Mouse (Mus musculus) stomach, embryonic 15.5 days (tissue): ENCODE measurements around the gene Cers6. TPM values are rescaled to one million over a fixed set of nuclear protein-coding genes. Genes with fewer than 3 reads are reported as not detected.

Source experiments
- ATAC-seq: fragments of 200-750 bp; cut with Nextera tagmentation; 2 replicates; pipeline ENCODE4 v1.8.0; 2017; ENCODE audit warnings: low read depth, moderate number of reproducible peaks, moderate TSS enrichment; ENCODE audit not compliant: insufficient read depth, low FRiP score
- H3K27ac ChIP-seq: fragments of 300-500 bp; sonication (generic); 2 replicates; pipeline ENCODE4 v1.5.1; 2015; ENCODE audit warnings: mild to moderate bottlenecking, inconsistent platforms
- H3K27me3 ChIP-seq: fragments of 300-500 bp; sonication (generic); replicated peaks from 2 replicates; pipeline ENCODE4 v1.6.1; 2015; ENCODE audit warnings: inconsistent platforms
- H3K36me3 ChIP-seq: fragments of 300-500 bp; sonication (generic); 2 replicates; pipeline ENCODE4 v1.6.1; 2015; ENCODE audit warnings: inconsistent platforms
- H3K4me1 ChIP-seq: fragments of 300-500 bp; sonication (generic); 2 replicates; pipeline ENCODE4 v1.6.1; 2015; ENCODE audit warnings: inconsistent platforms
- H3K4me2 ChIP-seq: fragments of 300-500 bp; sonication (generic); 2 replicates; pipeline ENCODE4 v1.6.1; 2015; ENCODE audit warnings: mild to moderate bottlenecking, inconsistent platforms
- H3K4me3 ChIP-seq: fragments of 300-500 bp; sonication (generic); replicated peaks from 2 replicates; pipeline ENCODE4 v1.5.1; 2015; ENCODE audit warnings: inconsistent platforms
- H3K9ac ChIP-seq: fragments of 300-500 bp; sonication (generic); 2 replicates; pipeline ENCODE4 v1.6.1; 2015; ENCODE audit warnings: inconsistent platforms
- H3K9me3 ChIP-seq: fragments of 300-500 bp; sonication (generic); 2 replicates; pipeline ENCODE4 v1.6.1; 2016; ENCODE audit warnings: inconsistent platforms
- WGBS: fragments of 180-500 bp; shearing (Covaris S2); methylation state at CpG from one replicate; pipeline ENCODE4 v1.1.7; 2015; 5-methylcytosine and 5-hydroxymethylcytosine counted together
- polyA plus RNA-seq: library from polyadenylated mRNA; unstranded; fragments of >200 nt; fragmentation: Nextera tagmentation; extraction: Ambion mirVana; gene quantifications from 2 replicates; pipeline ENCODE4 v1.2.1, GENCODE M21; 2015

Cers6 gene
- polyA plus RNA-seq, 1 experiment from 2014 or later, result 25.7 TPM

DNA sequence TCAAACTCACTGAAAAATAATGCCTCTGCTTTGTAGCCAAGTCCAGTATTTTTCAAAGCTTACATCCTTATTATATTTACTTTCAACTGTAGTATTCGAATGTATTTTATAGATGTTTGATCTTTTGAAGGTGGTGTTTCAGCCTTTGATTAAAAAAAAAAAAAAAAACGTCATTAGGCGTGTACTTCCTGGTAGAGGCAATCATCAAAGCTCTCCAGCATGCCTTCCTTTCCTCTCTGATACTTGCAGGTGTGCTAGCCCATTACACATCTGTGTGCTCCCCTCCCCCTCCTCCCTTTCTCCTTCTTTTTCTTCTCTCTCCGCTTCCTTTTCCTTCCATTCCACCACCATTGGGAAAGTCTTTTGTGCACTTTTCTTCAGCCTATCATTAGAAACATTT, 71.0 kb downstream of the Cers6 start:
- Histone ChIP-seq H3K27ac (peak overlapping the region; percentile 48; the same call in 1 of the 2 replicates), H3K4me2 (no peak overlapping the region), H3K4me3 (no peak overlapping the region), H3K9me3 (no peaks in the 10 kb centered on the region), H3K9ac (no peak overlapping the region), H3K36me3 (no peaks in the 10 kb centered on the region), H3K4me1 (peaks cover 6% of the 10 kb centered on the region; the same call in 1 of the 2 replicates), H3K27me3 (no peaks in the 10 kb centered on the region)
- ATAC-seq, result no peak
- WGBS, result 37% methylated on average over 4 of the region's 4 CpGs

DNA sequence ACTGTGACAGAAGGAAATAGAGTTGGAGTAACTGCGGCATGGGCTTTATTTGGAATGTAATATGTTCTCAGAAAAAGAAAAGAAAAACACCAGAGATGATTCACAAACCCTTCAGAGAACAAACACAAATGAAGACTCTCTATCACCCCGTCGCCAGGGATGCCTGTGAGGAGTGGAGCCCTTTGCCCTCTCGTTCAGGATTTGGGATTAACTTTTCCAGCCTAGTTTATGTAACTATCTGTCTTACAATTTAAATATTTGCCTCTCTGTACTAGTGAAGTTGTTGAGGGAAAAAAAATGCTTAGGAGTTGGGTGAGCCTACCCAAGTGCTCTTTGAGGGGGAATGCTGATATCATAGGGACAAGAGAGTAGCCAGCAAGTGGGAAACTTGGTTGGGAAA, 71.4 kb downstream of the Cers6 start:
- peak overlapping the region; percentile 48; the same call in 1 of the 2 replicates for H3K27ac ChIP-seq
- H3K36me3 ChIP-seq, result no peaks in the 10 kb centered on the region
- H3K4me3 ChIP-seq, result no peak overlapping the region
- 42% methylated on average over 4 of the region's 4 CpGs for WGBS
- H3K27me3 ChIP-seq, result no peaks in the 10 kb centered on the region
- H3K9me3 ChIP-seq, result no peaks in the 10 kb centered on the region
- H3K4me1 ChIP-seq, result peaks cover 6% of the 10 kb centered on the region; the same call in 1 of the 2 replicates
- no peak overlapping the region for H3K4me2 ChIP-seq
- H3K9ac ChIP-seq, result no peak overlapping the region
- no peak for ATAC-seq

DNA sequence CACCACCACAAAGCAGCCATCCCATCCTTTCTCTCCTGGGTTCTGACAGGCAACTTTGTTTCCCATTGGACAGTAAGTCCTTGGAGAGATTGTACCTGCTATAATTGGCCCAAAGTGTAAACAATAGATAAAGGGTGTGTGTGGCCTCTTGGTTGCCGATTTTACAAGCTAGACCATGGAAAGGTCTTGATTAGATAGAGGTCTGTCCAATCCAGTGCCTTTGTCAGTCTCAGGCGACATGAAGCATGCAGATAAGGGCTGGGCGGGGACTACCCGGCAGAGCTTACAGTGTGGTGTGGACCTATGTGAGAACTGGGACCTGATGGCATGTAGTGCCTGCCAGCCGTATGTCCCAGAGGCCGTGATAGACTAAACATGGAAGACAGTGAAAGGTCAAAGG, 73.4 kb downstream of the Cers6 start:
- 49% methylated on average over 6 of the region's 6 CpGs for WGBS
- Histone ChIP-seq H3K4me2 (no peak overlapping the region), H3K4me3 (no peak overlapping the region), H3K9me3 (no peaks in the 10 kb centered on the region), H3K36me3 (no peaks in the 10 kb centered on the region), H3K27me3 (no peaks in the 10 kb centered on the region), H3K9ac (no peak overlapping the region), H3K4me1 (peaks cover 6% of the 10 kb centered on the region; the same call in 1 of the 2 replicates), H3K27ac (no peak overlapping the region)
- ATAC-seq, result peak; percentile 91

DNA sequence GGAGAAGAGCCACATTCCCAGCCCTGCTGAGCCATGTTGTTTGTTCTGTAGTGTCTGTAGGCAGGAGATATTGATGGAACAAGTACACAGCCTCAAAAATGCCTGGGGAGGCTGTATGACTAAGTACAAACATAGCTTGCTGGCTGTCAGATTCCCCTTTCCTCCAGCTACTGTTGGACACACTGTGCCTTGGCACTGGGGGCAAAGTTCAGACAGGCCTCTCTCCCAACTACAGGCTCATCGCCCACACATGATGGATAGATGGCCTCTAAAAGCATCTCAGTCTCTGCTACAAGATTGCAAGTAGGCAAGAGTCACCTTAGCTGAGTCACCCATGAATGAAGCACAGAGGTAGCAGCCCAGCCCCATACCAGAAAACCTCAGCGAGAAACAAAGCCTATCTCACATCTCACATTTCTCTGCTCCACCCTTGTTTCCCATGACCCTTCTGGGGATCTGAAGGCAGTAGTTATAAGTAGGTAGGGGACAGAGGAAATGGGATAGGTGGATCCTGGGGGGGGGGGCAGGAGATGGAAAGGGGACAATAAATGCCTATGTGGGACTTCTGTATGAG, 74.6 kb downstream of the Cers6 start:
- no peak; the same call in 1 of the 2 replicates for ATAC-seq
- Histone ChIP-seq H3K9me3 (no peaks in the 10 kb centered on the region), H3K4me1 (peaks cover 6% of the 10 kb centered on the region; the same call in 1 of the 2 replicates), H3K4me3 (no peak overlapping the region), H3K36me3 (no peaks in the 10 kb centered on the region), H3K27me3 (no peaks in the 10 kb centered on the region), H3K9ac (no peak overlapping the region), H3K4me2 (no peak overlapping the region), H3K27ac (peak overlapping the region; percentile 40; the same call in 1 of the 2 replicates)
- WGBS, result 62% methylated on average over 2 of the region's 2 CpGs

DNA sequence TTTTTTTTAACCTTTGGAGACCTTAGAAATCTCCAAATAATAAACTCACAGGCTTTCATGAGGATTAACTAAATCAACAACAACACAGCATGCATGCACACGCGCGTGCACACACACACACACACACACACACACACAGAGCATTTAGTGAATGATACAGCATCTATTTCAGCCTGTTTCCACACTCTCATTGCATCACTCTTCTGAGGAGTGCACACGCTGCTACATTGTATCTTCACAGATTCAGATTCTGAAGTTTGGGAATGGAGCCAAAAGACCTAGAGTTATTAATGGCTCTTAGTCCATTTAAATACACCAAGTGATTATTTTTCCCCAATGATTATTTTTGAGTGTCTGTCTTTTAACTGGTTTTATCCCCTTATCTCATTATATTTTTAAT, 75.5 kb downstream of the Cers6 start:
- Histone ChIP-seq H3K27me3 (no peaks in the 10 kb centered on the region), H3K36me3 (no peaks in the 10 kb centered on the region), H3K4me2 (no peak overlapping the region), H3K27ac (no peak overlapping the region), H3K9me3 (no peaks in the 10 kb centered on the region), H3K9ac (no peak overlapping the region), H3K4me1 (peaks cover 6% of the 10 kb centered on the region; the same call in 1 of the 2 replicates), H3K4me3 (no peak overlapping the region)
- 85% methylated on average over 4 of the region's 4 CpGs for WGBS
- no peak for ATAC-seq

DNA sequence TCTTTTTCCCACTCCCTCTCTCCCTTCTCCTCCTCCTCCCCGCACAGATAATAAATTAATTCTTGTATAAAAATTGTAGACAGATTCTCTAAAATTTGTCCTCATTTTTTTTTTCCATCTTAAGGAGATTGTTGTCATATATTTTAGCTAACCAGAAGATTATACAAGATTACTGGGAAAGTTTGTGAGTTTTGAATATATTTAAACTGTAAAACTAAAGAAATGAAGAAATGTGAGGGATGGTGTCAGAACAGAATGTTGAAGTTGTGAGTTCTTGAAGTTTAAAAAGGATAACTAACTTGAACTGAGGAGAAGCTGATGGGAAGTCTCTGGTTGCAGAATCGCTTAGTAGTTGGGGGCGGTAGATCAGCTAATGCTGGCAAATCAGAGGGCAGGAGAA, 76.6 kb downstream of the Cers6 start:
- Histone ChIP-seq H3K9ac (no peak overlapping the region), H3K27me3 (no peaks in the 10 kb centered on the region), H3K27ac (no peak overlapping the region), H3K9me3 (no peaks in the 10 kb centered on the region), H3K4me1 (peaks cover 6% of the 10 kb centered on the region; the same call in 1 of the 2 replicates), H3K4me3 (no peak overlapping the region), H3K36me3 (no peaks in the 10 kb centered on the region), H3K4me2 (no peak overlapping the region)
- 85% methylated on average over 3 of the region's 3 CpGs for WGBS
- ATAC-seq, result no peak

DNA sequence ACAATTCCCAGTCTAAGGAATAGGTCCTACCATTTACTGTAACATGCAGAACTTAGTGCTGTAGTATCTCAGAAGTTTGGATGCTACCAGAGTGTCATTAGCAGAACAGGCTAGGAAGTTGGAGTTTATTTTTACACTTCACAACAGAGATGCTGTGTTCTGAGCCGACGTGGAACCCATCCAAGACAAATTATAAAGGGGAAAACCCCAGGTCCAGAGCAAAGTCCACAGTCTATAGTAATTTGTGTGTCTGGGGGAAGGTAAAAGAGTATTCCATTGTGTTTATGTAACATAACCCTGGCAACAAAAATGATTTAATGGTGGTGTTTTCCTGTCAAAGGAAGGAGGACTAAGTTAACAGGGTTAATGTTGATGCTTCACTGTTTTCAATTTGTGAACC, 83.7 kb downstream of the Cers6 start:
- Histone ChIP-seq H3K4me3 (no peak overlapping the region), H3K9ac (no peak overlapping the region), H3K4me1 (no peaks in the 10 kb centered on the region), H3K27ac (no peak overlapping the region), H3K27me3 (no peaks in the 10 kb centered on the region), H3K9me3 (no peaks in the 10 kb centered on the region), H3K4me2 (no peak overlapping the region), H3K36me3 (no peaks in the 10 kb centered on the region)
- 42% methylated on average over 2 of the region's 2 CpGs for WGBS
- no peak for ATAC-seq

DNA sequence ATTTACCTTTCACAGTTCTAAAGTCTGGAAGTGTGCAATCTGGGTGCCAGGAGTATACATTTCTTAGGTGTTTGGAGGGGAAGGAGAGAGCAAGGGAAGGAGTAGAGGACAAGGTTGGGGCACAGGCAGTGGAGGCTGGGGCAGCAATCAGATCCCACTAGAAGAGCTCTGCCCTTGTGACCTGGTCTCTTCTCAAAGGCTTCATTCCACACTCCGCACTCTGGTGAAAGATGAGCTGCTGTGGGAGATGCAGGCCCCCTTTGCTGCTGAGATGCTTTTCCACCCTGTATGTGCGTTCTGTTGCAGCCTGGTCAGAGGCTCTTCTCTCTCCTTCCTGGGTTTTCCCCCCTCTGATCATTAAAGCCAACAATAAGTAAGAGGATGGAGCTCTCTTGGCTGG, 84.7 kb downstream of the Cers6 start:
- no peak overlapping the region for H3K27ac ChIP-seq
- 69% methylated on average over 2 of the region's 2 CpGs for WGBS
- no peak overlapping the region for H3K4me3 ChIP-seq
- no peak for ATAC-seq
- H3K9ac ChIP-seq, result no peak overlapping the region
- no peak overlapping the region for H3K4me2 ChIP-seq
- no peaks in the 10 kb centered on the region for H3K36me3 ChIP-seq
- no peaks in the 10 kb centered on the region for H3K27me3 ChIP-seq
- H3K4me1 ChIP-seq, result no peaks in the 10 kb centered on the region
- H3K9me3 ChIP-seq, result no peaks in the 10 kb centered on the region

DNA sequence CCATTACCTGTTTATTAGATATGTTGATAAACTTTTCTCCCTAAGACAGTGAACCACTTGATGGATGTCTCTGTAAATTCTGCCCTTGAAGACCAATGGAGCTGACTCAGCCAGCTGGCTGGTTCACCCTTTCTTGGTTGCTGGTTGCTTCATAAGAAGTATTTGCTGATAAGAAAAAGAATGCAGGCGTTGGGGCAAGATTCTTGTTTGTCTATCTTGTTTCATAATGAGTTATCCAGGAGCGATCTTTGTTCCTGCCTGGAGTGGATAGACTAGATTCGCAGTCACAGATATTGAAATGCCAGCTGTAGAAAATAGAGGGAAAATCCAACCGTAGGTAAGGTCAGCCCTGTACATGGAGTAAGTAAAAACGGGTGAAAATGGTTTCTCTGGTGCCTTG, 85.6 kb downstream of the Cers6 start:
- Histone ChIP-seq H3K9ac (no peak overlapping the region), H3K27ac (no peak overlapping the region), H3K4me2 (no peak overlapping the region), H3K36me3 (no peaks in the 10 kb centered on the region), H3K4me3 (no peak overlapping the region), H3K9me3 (no peaks in the 10 kb centered on the region), H3K27me3 (no peaks in the 10 kb centered on the region), H3K4me1 (no peaks in the 10 kb centered on the region)
- ATAC-seq, result no peak
- WGBS, result 69% methylated on average over 5 of the region's 5 CpGs

DNA sequence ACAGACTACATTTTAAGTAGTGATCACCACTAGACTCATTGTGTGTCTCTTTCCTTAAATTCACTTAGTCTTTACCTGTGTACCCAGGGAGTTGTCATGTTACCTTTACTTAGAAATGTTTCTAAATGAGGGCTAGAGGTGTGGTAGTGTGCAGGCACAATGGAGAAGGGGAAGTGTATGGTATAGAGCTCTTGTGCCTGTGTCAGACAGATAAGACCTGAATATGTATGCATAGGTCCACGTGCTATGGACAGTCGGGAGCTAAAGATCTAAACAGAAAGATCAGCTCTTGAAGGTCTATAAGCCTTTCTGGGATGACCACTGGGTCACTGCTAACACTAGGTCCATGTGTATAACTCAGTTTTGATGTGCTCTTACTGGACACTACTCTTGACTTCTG, 87.9 kb downstream of the Cers6 start:
- Histone ChIP-seq H3K9me3 (no peaks in the 10 kb centered on the region), H3K27ac (no peak overlapping the region), H3K9ac (no peak overlapping the region), H3K36me3 (no peaks in the 10 kb centered on the region), H3K4me2 (no peak overlapping the region), H3K4me1 (no peaks in the 10 kb centered on the region), H3K27me3 (no peaks in the 10 kb centered on the region), H3K4me3 (no peak overlapping the region)
- no peak for ATAC-seq
- WGBS, result 86% methylated on average over 2 of the region's 2 CpGs

DNA sequence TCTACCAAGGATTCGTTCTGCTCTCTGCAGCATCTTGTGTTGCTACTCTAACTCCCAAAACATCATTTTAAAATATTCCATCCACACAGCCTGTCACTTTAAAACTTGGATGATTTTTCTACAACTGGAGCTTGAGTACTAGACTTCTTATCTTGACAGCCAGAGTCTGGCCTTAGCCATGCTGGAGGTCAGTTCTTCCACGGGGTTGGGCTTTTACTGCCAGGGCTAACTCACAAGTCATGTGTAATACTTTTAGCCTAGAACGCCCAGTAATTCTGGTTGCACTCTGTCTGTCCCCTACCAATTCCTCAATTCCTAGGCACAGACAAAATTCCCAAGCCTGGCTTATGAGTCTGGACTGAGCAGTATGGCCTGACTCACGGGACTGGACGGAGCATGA, 88.5 kb downstream of the Cers6 start:
- no peak for ATAC-seq
- H3K4me3 ChIP-seq, result no peak overlapping the region
- H3K27ac ChIP-seq, result no peak overlapping the region
- no peaks in the 10 kb centered on the region for H3K27me3 ChIP-seq
- WGBS, result 67% methylated on average over 5 of the region's 5 CpGs
- H3K4me1 ChIP-seq, result no peaks in the 10 kb centered on the region
- no peaks in the 10 kb centered on the region for H3K9me3 ChIP-seq
- no peak overlapping the region for H3K4me2 ChIP-seq
- H3K36me3 ChIP-seq, result no peaks in the 10 kb centered on the region
- no peak overlapping the region for H3K9ac ChIP-seq

DNA sequence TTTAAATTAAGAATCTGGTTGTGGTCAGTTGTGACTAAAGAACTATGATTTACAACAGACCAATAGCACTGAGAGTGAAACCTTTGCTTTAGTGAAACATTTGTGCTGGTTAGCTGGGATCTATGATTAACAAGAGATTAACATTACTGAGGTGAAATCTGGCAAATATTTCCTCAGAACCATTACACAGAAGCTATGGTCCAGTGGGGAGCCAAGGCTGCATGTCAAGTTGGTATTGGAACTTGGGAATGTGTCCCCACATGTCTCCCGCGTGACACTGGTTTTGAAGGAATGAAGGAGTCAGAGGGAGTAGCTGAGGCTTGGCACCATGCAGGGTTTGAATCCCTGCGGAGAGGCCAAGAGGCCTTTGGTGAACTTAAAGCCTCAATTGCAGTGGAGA, 90.5 kb downstream of the Cers6 start:
- ATAC-seq, result no peak

DNA sequence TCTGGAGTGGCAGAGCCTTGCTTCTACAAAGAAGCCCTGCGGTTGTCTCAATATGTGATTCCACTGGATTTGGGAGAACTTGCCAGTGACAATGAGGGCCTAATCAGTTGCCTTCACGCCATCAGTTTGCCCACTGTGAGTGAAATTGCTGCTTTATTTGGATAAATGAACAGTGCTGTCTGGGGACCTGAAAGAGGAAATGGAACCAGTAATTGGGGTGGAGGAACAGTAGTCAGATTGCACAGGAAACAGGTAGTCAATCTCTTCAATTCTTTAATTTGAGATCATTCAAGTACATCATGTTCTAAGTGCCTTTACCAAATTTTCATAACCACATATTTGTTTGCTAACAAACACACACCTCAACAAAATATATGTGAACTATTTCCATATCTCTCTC, 92.4 kb downstream of the Cers6 start:
- Histone ChIP-seq H3K27me3 (no peaks in the 10 kb centered on the region), H3K36me3 (no peaks in the 10 kb centered on the region), H3K9ac (no peak overlapping the region), H3K4me2 (no peak overlapping the region), H3K27ac (no peak overlapping the region), H3K4me3 (no peak overlapping the region), H3K4me1 (0 out of 2 replicates have a peak, but pooled peaks cover 4% of the 10 kb centered on the region), H3K9me3 (no peaks in the 10 kb centered on the region)
- ATAC-seq, result no peak
- 82% methylated on average over 2 of the region's 2 CpGs for WGBS

More for the DNA sequence above, 90.5 kb downstream of the Cers6 start:
- Histone ChIP-seq H3K36me3 (no peaks in the 10 kb centered on the region), H3K27me3 (no peaks in the 10 kb centered on the region), H3K4me3 (no peak overlapping the region), H3K9me3 (no peaks in the 10 kb centered on the region), H3K27ac (no peak overlapping the region), H3K9ac (no peak overlapping the region), H3K4me2 (no peak overlapping the region), H3K4me1 (no peaks in the 10 kb centered on the region)
- WGBS, result 97% methylated on average over 3 of the region's 3 CpGs
